Mouse (Mus musculus) testis, adult 2 months (tissue): ENCODE data around the gene Kynu. TPM values are rescaled to one million over a fixed set of nuclear protein-coding genes. Genes with fewer than 3 reads are reported as not detected.

Experiments used
- H3K27ac ChIP-seq: fragments of 200-500 bp; 2 replicates; pipeline ENCODE4 v1.5.1; 2012; ENCODE audit warnings: low read depth, low read length; ENCODE audit not compliant: control insufficient read depth, insufficient read depth
- H3K27me3 ChIP-seq: fragments of 200-500 bp; 2 replicates; pipeline ENCODE4 v1.6.1; 2012; ENCODE audit warnings: mild to moderate bottlenecking, low read length, moderate library complexity; ENCODE audit not compliant: control insufficient read depth, insufficient read depth
- H3K36me3 ChIP-seq: fragments of 200-500 bp; 2 replicates; pipeline ENCODE4 v1.6.1; 2012; ENCODE audit warnings: mild to moderate bottlenecking, low read length; ENCODE audit not compliant: control insufficient read depth, insufficient read depth
- H3K4me1 ChIP-seq: fragments of 200-500 bp; 2 replicates; pipeline ENCODE4 v1.6.1; 2012; ENCODE audit warnings: low read length; ENCODE audit not compliant: control insufficient read depth, insufficient read depth
- H3K4me3 ChIP-seq: fragments of 200-500 bp; 2 replicates; pipeline ENCODE4 v1.5.1; 2012; ENCODE audit warnings: low read depth, mild to moderate bottlenecking, low read length, moderate library complexity, mixed read lengths; ENCODE audit not compliant: control insufficient read depth
- CTCF ChIP-seq: fragments of 200-500 bp; IDR thresholded peaks from 2 replicates; pipeline ENCODE4 v1.5.1; 2012; ENCODE audit warnings: low read depth, mild to moderate bottlenecking, inconsistent platforms, low read length, moderate library complexity; ENCODE audit not compliant: control insufficient read depth, insufficient read depth, insufficient replicate concordance
- POLR2A ChIP-seq: fragments of 200-500 bp; IDR thresholded peaks from 2 replicates; pipeline ENCODE4 v1.6.1; 2012; ENCODE audit warnings: low read depth, mild to moderate bottlenecking, inconsistent platforms, low read length, moderate library complexity; ENCODE audit not compliant: control insufficient read depth
- polyA plus RNA-seq: library from polyadenylated mRNA; depleted of rRNA; stranded (reverse); fragments of >200 nt; gene quantifications from 2 replicates; pipeline ENCODE4 v1.2.3, GENCODE M21; 2012

Gene Kynu
- polyA plus RNA-seq, 1 experiment: not detected

DNA sequence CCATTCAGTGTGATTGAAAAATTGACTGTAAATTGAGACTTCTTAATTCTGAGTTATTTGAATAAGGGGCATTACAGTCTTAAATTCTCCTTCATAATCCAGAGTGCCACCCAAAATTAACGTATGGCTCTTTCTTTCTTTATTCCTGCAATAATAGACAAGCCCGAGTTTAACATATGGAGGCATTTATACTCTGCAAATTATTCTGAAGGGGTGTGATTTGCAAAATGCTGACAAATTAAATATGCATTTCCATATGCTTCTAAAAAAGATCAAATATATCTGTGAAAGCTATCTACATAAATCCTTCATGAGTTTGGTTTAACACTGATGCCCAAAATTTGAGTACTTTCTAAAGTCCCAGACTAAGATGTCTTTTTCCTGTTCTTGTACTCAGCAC is 91.8 kb downstream of the Kynu start:
- H3K27me3 ChIP-seq: no peaks in the 10 kb centered on the region
- no peaks in the 10 kb centered on the region for H3K4me1 ChIP-seq
- no peak overlapping the region for H3K4me3 ChIP-seq
- TF ChIP-seq CTCF (no peak), POLR2A (no peak)
- H3K27ac ChIP-seq: no peak overlapping the region
- no peaks in the 10 kb centered on the region for H3K36me3 ChIP-seq

DNA sequence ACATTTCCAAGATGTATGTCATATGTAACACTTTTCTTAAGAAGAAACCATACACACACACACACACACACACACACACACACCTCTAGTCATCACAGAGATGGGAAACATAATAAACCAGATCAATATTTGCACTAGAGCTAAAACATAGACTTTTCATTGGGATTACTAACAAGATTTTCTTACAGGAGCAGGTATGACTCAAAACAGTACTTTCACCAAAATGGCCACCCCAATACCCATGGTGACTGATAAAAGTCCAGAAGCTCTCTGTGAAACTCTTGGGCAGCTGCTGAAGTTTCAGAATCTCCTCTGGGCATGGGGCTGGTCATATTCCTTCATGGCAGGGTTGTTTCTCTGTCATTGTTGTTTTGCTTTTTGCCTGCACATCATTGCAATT is 114.5 kb downstream of the Kynu start:
- no peaks in the 10 kb centered on the region for H3K36me3 ChIP-seq
- no peak overlapping the region for H3K4me3 ChIP-seq
- no peaks in the 10 kb centered on the region for H3K4me1 ChIP-seq
- TF ChIP-seq CTCF: no peak
- no peak for TF ChIP-seq POLR2A
- H3K27ac ChIP-seq: no peak overlapping the region
- H3K27me3 ChIP-seq: no peaks in the 10 kb centered on the region

DNA sequence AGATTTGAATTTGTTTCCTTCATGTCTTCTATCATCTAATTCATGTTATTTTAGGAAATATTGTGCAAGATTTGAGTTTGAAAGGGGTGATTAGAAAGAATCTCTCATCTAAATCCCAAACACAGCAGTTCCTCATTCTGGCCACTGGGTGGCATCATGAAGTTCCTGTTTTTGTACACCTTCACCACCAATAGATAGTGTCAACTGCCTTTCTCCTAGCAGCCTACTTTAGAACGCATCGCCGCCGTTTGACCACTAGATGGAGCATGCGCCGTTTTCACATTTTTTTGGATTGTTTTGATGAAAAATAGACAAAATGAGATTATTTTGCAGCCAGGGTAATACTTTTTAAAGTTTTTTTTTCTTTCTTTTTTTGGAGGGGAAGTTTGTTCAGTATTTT is 118.5 kb downstream of the Kynu start:
- Histone ChIP-seq H3K27me3 (no peaks in the 10 kb centered on the region), H3K4me1 (no peaks in the 10 kb centered on the region), H3K4me3 (no peak overlapping the region), H3K36me3 (no peaks in the 10 kb centered on the region), H3K27ac (no peak overlapping the region)
- TF ChIP-seq CTCF (peak; percentile 40; the same call in 1 of the 2 replicates), POLR2A (no peak)

DNA sequence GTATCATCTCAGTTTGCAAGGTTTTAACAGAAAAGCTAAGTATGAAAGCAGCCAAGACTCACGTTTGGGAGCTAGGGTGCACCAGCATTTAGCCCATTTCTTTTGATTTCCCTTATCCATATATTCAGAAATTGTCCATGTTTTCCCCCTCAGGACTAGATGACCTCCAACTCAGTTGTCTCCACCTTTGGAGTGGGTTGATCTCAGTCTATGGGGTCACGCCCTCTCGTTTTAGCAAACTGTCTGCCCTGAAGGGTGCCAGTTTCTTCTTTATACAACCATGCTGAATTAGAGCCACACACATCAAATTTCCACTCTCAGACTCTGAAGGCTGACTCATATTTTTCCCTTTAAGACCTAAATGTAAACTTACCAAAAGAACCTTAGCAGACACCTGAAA is 119.0 kb downstream of the Kynu start:
- H3K27ac ChIP-seq: no peak overlapping the region
- TF ChIP-seq CTCF (no peak), POLR2A (no peak)
- no peaks in the 10 kb centered on the region for H3K27me3 ChIP-seq
- H3K36me3 ChIP-seq: no peaks in the 10 kb centered on the region
- H3K4me1 ChIP-seq: no peaks in the 10 kb centered on the region
- no peak overlapping the region for H3K4me3 ChIP-seq

DNA sequence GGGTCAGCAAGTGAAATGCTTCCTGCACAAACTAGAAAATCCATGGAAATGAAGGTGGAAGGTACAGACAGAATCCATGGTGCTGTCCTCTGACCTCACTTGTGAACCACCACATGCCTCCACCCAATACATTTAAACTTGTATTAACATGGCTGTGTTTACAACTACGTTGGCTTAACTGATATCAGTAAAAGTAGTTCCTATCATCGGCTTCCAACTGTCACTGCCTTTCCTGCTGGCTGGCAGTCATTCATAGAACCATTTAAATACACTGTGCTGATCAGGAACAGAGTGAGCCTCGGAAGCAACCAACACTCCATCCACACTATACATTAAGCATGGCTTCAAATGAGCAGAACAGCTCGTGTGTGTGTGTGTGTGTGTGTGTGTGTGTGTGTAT is 120.1 kb downstream of the Kynu start:
- Histone ChIP-seq H3K27ac (no peak overlapping the region), H3K27me3 (no peaks in the 10 kb centered on the region), H3K4me1 (no peaks in the 10 kb centered on the region), H3K4me3 (no peak overlapping the region), H3K36me3 (no peaks in the 10 kb centered on the region)
- TF ChIP-seq CTCF (no peak), POLR2A (no peak)

DNA sequence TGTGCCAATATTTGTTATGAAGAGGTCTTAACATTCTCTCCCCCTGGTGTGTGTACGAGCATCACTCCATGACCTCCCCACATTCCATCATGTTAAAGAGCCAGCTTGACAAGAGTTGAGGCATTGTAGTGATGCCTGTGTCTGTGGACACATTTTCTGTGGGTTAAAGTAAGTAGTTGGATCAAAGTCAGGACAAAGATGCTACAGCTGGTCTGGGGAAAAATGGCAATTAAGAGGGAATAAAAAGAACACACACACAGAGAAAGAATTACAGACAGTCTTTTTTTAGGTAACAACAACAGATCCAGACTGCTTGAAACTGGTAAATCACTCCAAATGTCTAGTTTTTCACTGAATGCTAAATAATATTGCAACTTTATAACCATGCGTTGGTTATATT is 135.3 kb downstream of the Kynu start:
- TF ChIP-seq CTCF: no peak
- no peak for TF ChIP-seq POLR2A
- Histone ChIP-seq H3K4me3 (no peak overlapping the region), H3K36me3 (no peaks in the 10 kb centered on the region), H3K27ac (no peak overlapping the region), H3K4me1 (no peaks in the 10 kb centered on the region), H3K27me3 (no peaks in the 10 kb centered on the region)

DNA sequence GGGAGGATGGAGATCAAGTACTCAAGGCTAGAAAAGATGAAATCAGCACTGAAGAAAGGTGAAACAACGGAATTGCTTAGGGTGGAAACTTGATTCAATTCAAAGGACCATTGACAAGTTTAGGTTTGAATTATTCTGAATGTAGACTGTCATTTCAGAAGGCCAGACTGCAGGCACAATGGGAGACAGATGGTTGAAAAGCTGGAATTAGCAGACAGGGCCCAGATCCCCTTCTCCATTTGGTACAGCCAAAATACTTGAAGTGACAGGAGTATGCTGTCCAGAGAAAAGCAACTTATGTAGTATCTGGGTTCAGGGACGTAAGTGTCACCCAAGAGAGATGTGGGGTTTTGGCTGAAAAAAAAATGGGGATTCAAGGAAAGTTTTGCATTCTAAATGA is 136.2 kb downstream of the Kynu start:
- Histone ChIP-seq H3K27me3 (no peaks in the 10 kb centered on the region), H3K36me3 (no peaks in the 10 kb centered on the region), H3K27ac (no peak overlapping the region), H3K4me3 (no peak overlapping the region), H3K4me1 (no peaks in the 10 kb centered on the region)
- TF ChIP-seq POLR2A (no peak), CTCF (no peak)

DNA sequence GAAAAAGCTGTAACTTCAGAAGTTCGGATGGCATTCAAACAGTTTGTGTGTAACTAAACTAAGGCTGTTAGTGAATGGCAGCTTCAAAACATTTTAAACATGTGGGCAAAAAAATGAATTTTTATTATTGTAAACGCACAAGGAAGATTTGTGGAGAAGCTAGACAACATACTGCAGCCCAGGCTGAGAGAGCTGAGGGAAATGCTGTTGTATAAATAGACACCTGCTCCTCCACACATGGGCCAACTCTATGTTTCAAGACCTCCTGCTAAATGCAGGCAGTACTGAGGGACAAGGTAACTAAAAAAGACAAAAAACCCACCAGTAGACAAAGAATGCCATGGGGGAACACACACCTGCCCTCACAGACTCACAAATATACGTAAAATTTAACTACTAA is 140.5 kb downstream of the Kynu start:
- H3K4me3 ChIP-seq: no peak overlapping the region
- H3K36me3 ChIP-seq: no peaks in the 10 kb centered on the region
- no peak overlapping the region for H3K27ac ChIP-seq
- TF ChIP-seq POLR2A: no peak
- no peaks in the 10 kb centered on the region for H3K4me1 ChIP-seq
- H3K27me3 ChIP-seq: no peaks in the 10 kb centered on the region
